Mouse (Mus musculus) spleen, adult 2 months (tissue): Measurements from ENCODE around the gene Dhps. TPM values are rescaled to one million over a fixed set of nuclear protein-coding genes. Genes with fewer than 3 reads are reported as not detected.

Experiments
- DNase-seq, 2 experiments: peaks; one replicate each; pipeline versions ENCODE4 v3.0.0 to v3.0.0-alpha.2; 2012 to 2021; ENCODE audit warnings: low spot score in 2 of 2, low read depth in 1 of 2
- H3K27ac ChIP-seq: fragments of 200-500 bp; 2 replicates; pipeline ENCODE4 v1.5.1; 2012; ENCODE audit warnings: low read length, inconsistent platforms; ENCODE audit not compliant: insufficient read depth
- H3K27me3 ChIP-seq: fragments of 200-500 bp; 2 replicates; pipeline ENCODE4 v1.6.1; 2012; ENCODE audit warnings: mild to moderate bottlenecking, moderate library complexity, low read length, inconsistent platforms; ENCODE audit not compliant: control insufficient read depth, insufficient read depth
- H3K36me3 ChIP-seq: fragments of 200-500 bp; 2 replicates; pipeline ENCODE4 v1.6.1; 2012; ENCODE audit warnings: mild to moderate bottlenecking, low read length, inconsistent platforms; ENCODE audit not compliant: control insufficient read depth, insufficient read depth
- H3K4me1 ChIP-seq: fragments of 200-500 bp; 2 replicates; pipeline ENCODE4 v1.6.1; 2011; ENCODE audit warnings: inconsistent platforms; ENCODE audit not compliant: control insufficient read depth, insufficient read depth, insufficient read length
- H3K4me3 ChIP-seq: fragments of 200-500 bp; 2 replicates; pipeline ENCODE4 v1.5.1; 2011; ENCODE audit warnings: mild to moderate bottlenecking, inconsistent platforms; ENCODE audit not compliant: insufficient read depth, insufficient read length; ENCODE audit errors: extremely low read depth
- CTCF ChIP-seq: fragments of 200-500 bp; IDR thresholded peaks from 2 replicates; pipeline ENCODE4 v1.5.1; 2011; ENCODE audit warnings: mild to moderate bottlenecking, inconsistent platforms; ENCODE audit not compliant: insufficient read depth, insufficient read length, insufficient replicate concordance; ENCODE audit errors: extremely low read depth
- POLR2A ChIP-seq: fragments of 200-500 bp; IDR thresholded peaks from 2 replicates; pipeline ENCODE4 v1.6.1; 2011; ENCODE audit warnings: low read depth, low read length, inconsistent platforms
- WGBS: fragments of 180-500 bp; shearing (Covaris S2); methylation state at CpG from one replicate; pipeline ENCODE4 v1.1.7; 2018; 5-methylcytosine and 5-hydroxymethylcytosine counted together
- polyA plus RNA-seq: library from polyadenylated mRNA; depleted of rRNA; stranded (reverse); fragments of >200 nt; gene quantifications from 2 replicates; pipeline ENCODE4 v1.2.3, GENCODE M21; 2012

The Dhps gene
- polyA plus RNA-seq, 1 experiment = 40.6 TPM

- Histone ChIP-seq H3K36me3 (peaks cover 57% of the 10 kb centered on the region), H3K27ac (no peak overlapping the region), H3K4me1 (no peaks in the 10 kb centered on the region), H3K4me3 (no peak overlapping the region), H3K27me3 (no peaks in the 10 kb centered on the region)
- DNase-seq = no peak
- 91% methylated on average over 7 of the region's 7 CpGs for WGBS
- TF ChIP-seq CTCF = no peak
- TF ChIP-seq POLR2A = no peak
Measured at GRCm38 (mm10) chr8:85095566-85095965, 24.0 kb downstream of the Dhps start.

GRCm38 (mm10) chr8:85096196-85096595, 24.6 kb downstream of the Dhps start:
- Histone ChIP-seq H3K27ac (no peak overlapping the region), H3K27me3 (no peaks in the 10 kb centered on the region), H3K4me1 (no peaks in the 10 kb centered on the region), H3K4me3 (no peak overlapping the region), H3K36me3 (peaks cover 55% of the 10 kb centered on the region)
- no peak for TF ChIP-seq POLR2A
- no peak for TF ChIP-seq CTCF
- no peak for DNase-seq
- WGBS = 97% methylated on average over 16 of the region's 16 CpGs

- peaks cover 50% of the 10 kb centered on the region for H3K36me3 ChIP-seq
- TF ChIP-seq POLR2A (no peak), CTCF (no peak)
- WGBS = 88% methylated on average over 4 of the region's 4 CpGs
Measured at GRCm38 (mm10) chr8:85096850-85097249, 25.3 kb downstream of the Dhps start.

GRCm38 (mm10) chr8:85100076-85100665, 28.6 kb downstream of the Dhps start:
- 67% methylated on average over 4 of the region's 4 CpGs for WGBS
- H3K36me3 ChIP-seq = peaks cover 24% of the 10 kb centered on the region
- DNase-seq = no peak
- H3K27ac ChIP-seq = no peak overlapping the region
- no peak overlapping the region for H3K4me3 ChIP-seq
- no peak for TF ChIP-seq CTCF
- TF ChIP-seq POLR2A = no peak
- no peaks in the 10 kb centered on the region for H3K27me3 ChIP-seq
- H3K4me1 ChIP-seq = no peaks in the 10 kb centered on the region

More at GRCm38 (mm10) chr8:85096850-85097249, 25.3 kb downstream of the Dhps start:
- Histone ChIP-seq H3K4me1 (no peaks in the 10 kb centered on the region), H3K4me3 (no peak overlapping the region), H3K27me3 (no peaks in the 10 kb centered on the region), H3K27ac (no peak overlapping the region)
- no peak for DNase-seq

GRCm38 (mm10) chr8:85113241-85113640, 41.7 kb downstream of the Dhps start:
- DNase-seq = no peak
- no peak for TF ChIP-seq POLR2A
- no peak for TF ChIP-seq CTCF
- Histone ChIP-seq H3K27me3 (no peaks in the 10 kb centered on the region), H3K27ac (no peak overlapping the region), H3K36me3 (no peaks in the 10 kb centered on the region), H3K4me3 (no peak overlapping the region), H3K4me1 (no peaks in the 10 kb centered on the region)
- WGBS = 82% methylated on average over 10 of the region's 10 CpGs

GRCm38 (mm10) chr8:85115501-85115900, 43.9 kb downstream of the Dhps start:
- TF ChIP-seq POLR2A = no peak
- TF ChIP-seq CTCF = no peak
- H3K4me3 ChIP-seq = no peak overlapping the region
- H3K4me1 ChIP-seq = no peaks in the 10 kb centered on the region
- no peaks in the 10 kb centered on the region for H3K27me3 ChIP-seq
- H3K27ac ChIP-seq = no peak overlapping the region
- no peaks in the 10 kb centered on the region for H3K36me3 ChIP-seq
- WGBS = 65% methylated on average over 4 of the region's 4 CpGs
- no peak for DNase-seq

GRCm38 (mm10) chr8:85116984-85117383, 45.4 kb downstream of the Dhps start:
- Histone ChIP-seq H3K36me3 (no peaks in the 10 kb centered on the region), H3K27ac (no peak overlapping the region), H3K4me3 (no peak overlapping the region), H3K27me3 (no peaks in the 10 kb centered on the region), H3K4me1 (no peaks in the 10 kb centered on the region)
- 90% methylated on average over 7 of the region's 7 CpGs for WGBS
- DNase-seq = no peak
- TF ChIP-seq POLR2A (no peak), CTCF (no peak)
